Mouse (Mus musculus) cerebellum, postnatal 10 days (tissue): ENCODE results near the gene Gm21900.
A peak's percentile ranks its signal among the peaks of the same experiment; 100 is the strongest.
"Not testable (repeated sequence)": the region's sequence is repeated elsewhere in the genome, so short reads cannot be mapped to it uniquely, and the experiment has no call there.

Experiments
- DNase-seq, 2 experiments: peaks; one replicate each; pipeline ENCODE4 v3.0.0; 2021; ENCODE audit warnings: mixed read lengths in 2 of 2

The Gm21900 gene

DNA sequence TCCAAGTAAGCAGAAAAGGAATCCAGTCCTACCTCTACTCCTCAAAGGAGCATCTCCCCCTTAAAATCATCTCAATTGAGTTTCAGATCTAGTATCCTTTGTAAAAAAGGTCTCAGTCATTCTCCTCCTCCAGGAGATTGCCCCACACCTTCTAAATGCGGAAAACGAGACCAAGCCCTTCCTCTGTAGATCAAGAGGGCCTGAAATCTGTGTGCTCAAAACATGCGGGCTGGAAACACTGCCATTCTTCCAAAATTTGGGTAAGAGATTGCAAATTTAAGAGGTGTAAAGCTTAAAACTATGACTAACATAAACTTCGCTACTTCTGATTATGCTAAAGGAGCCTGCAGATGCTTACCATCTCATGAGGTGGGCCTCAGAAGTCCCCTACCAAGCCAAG lies at the start of gene Gm21900:
Gene Gm21900, plus strand, starts transcription at position 301 of the 400 bp plus-strand sequence.
- not testable (repeated sequence) for DNase-seq

DNA sequence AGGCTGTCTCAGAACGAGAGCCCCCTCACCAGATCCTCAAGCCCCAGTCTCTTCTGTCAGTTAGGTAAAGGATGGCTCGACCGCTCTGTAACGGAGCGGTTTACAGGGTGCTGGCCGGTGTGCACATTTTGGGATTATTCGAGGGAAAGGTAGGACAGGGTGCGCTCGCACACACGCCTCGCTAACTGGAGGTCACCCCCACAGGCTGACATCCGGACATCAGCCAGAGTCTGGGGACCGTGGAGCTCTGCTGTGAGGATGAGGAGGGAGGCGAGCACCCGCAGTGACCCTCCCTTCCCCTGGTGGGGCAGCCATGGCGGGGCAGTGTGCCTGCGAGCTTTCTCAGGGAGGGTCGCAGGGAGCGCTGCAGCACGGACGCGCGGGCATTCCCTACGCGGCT lies 27.4 kb downstream of the Gm21900 start:
- DNase-seq, result peak; percentile 6 to 18
